Mouse (Mus musculus) brain, embryonic 14.5 days (tissue): ENCODE data around the gene Mtmr1. TPM values are rescaled to one million over a fixed set of nuclear protein-coding genes. Genes with fewer than 3 reads are reported as not detected.

Experiments
- DNase-seq: peaks from one replicate; pipeline ENCODE4 v3.0.0-alpha.2; 2011; ENCODE audit warnings: low read depth
- CTCF ChIP-seq: fragments of 200-500 bp; IDR thresholded peaks from 2 replicates; pipeline ENCODE4 v1.5.1; 2012; ENCODE audit warnings: inconsistent platforms, mild to moderate bottlenecking, moderate library complexity, borderline replicate concordance; ENCODE audit not compliant: insufficient read depth, insufficient read length; ENCODE audit errors: extremely low read depth
- POLR2A ChIP-seq: fragments of 200-500 bp; IDR thresholded peaks from 2 replicates; pipeline ENCODE4 v1.6.1; 2012; ENCODE audit warnings: mild to moderate bottlenecking, inconsistent platforms, borderline replicate concordance; ENCODE audit not compliant: poor library complexity, insufficient read depth, insufficient read length, severe bottlenecking; ENCODE audit errors: extremely low read depth
- polyA plus RNA-seq: library from polyadenylated mRNA; depleted of rRNA; stranded (reverse); fragments of >200 nt; gene quantifications from 2 replicates; pipeline ENCODE4 v1.2.3, GENCODE M21; 2012

Mtmr1 gene
- polyA plus RNA-seq, 1 experiment = 22.5 TPM

- no peak for TF ChIP-seq POLR2A
- no peak for DNase-seq
These were observed 41.7 kb downstream of the Mtmr1 start for GRCm38 (mm10) chrX:71406290-71406689.

- TF ChIP-seq POLR2A (no peak), CTCF (no peak)
- DNase-seq = no peak
These were observed 43.8 kb downstream of the Mtmr1 start for GRCm38 (mm10) chrX:71408386-71408785.

- no peak for DNase-seq
- TF ChIP-seq POLR2A (no peak), CTCF (no peak)
These were observed 48.2 kb downstream of the Mtmr1 start for GRCm38 (mm10) chrX:71412776-71413175.

GRCm38 (mm10) chrX:71413616-71414015, 49.1 kb downstream of the Mtmr1 start:
- no peak for DNase-seq
- no peak for TF ChIP-seq CTCF
- TF ChIP-seq POLR2A = no peak

GRCm38 (mm10) chrX:71424852-71425251, 60.3 kb downstream of the Mtmr1 start:
- DNase-seq = peak; percentile 19
- TF ChIP-seq POLR2A (no peak), CTCF (peak; percentile 19; the same call in 1 of the 2 replicates)

- TF ChIP-seq POLR2A (no peak), CTCF (peak; percentile 79)
- DNase-seq = peak; percentile 88
These were observed 61.4 kb downstream of the Mtmr1 start for GRCm38 (mm10) chrX:71425746-71426519.

- no peak for DNase-seq
- TF ChIP-seq POLR2A = no peak
These were observed 62.9 kb downstream of the Mtmr1 start for GRCm38 (mm10) chrX:71427491-71427890.

GRCm38 (mm10) chrX:71430900-71431299, 66.3 kb downstream of the Mtmr1 start:
- TF ChIP-seq POLR2A = no peak
- no peak for TF ChIP-seq CTCF
- no peak for DNase-seq

GRCm38 (mm10) chrX:71434448-71434847, 69.9 kb downstream of the Mtmr1 start:
- TF ChIP-seq CTCF = no peak
- TF ChIP-seq POLR2A = no peak
- DNase-seq = peak; percentile 82

GRCm38 (mm10) chrX:71434860-71435259, 70.3 kb downstream of the Mtmr1 start:
- DNase-seq = peak; percentile 68
- TF ChIP-seq POLR2A (no peak), CTCF (no peak)

- TF ChIP-seq CTCF (no peak), POLR2A (no peak)
- DNase-seq = no peak
These were observed 71.0 kb downstream of the Mtmr1 start for GRCm38 (mm10) chrX:71435542-71435941.

- DNase-seq = no peak
- TF ChIP-seq CTCF = no peak
- no peak for TF ChIP-seq POLR2A
These were observed 74.9 kb downstream of the Mtmr1 start for GRCm38 (mm10) chrX:71439473-71439872.

- no peak for DNase-seq
- TF ChIP-seq POLR2A = no peak
- no peak for TF ChIP-seq CTCF
These were observed 78.4 kb downstream of the Mtmr1 start for GRCm38 (mm10) chrX:71442916-71443315.

- peak; percentile 32 for DNase-seq
- no peak for TF ChIP-seq CTCF
- TF ChIP-seq POLR2A = no peak
These were observed 91.6 kb downstream of the Mtmr1 start for GRCm38 (mm10) chrX:71456078-71456737.
